Mouse (Mus musculus) heart, embryonic 11.5 days (tissue): ENCODE data around the gene Dab1. TPM values are rescaled to one million over a fixed set of nuclear protein-coding genes. Genes with fewer than 3 reads are reported as not detected.

ENCODE experiments used
- ATAC-seq: fragments of 200-750 bp; cut with Nextera tagmentation; replicated peaks from 2 replicates; pipeline ENCODE4 v1.8.0; 2017; ENCODE audit warnings: moderate library complexity; ENCODE audit not compliant: insufficient number of reproducible peaks, low FRiP score, low TSS enrichment
- H3K27ac ChIP-seq: fragments of 300-500 bp; sonication (generic); 2 replicates; pipeline ENCODE4 v1.5.1; 2014; ENCODE audit warnings: mild to moderate bottlenecking, low read depth, low read length
- H3K27me3 ChIP-seq: fragments of 300-500 bp; sonication (generic); 2 replicates; pipeline ENCODE4 v1.6.1; 2014; ENCODE audit warnings: mild to moderate bottlenecking, low read length, mixed read lengths; ENCODE audit not compliant: control insufficient read depth, insufficient read depth
- H3K36me3 ChIP-seq: fragments of 300-500 bp; sonication (generic); 2 replicates; pipeline ENCODE4 v1.6.1; 2014; ENCODE audit warnings: mild to moderate bottlenecking, low read length, moderate library complexity, mixed read lengths; ENCODE audit not compliant: control insufficient read depth, insufficient read depth
- H3K4me1 ChIP-seq: fragments of 300-500 bp; sonication (generic); 2 replicates; pipeline ENCODE4 v1.6.1; 2014; ENCODE audit warnings: low read length; ENCODE audit not compliant: control insufficient read depth, insufficient read depth
- H3K4me2 ChIP-seq: fragments of 300-500 bp; sonication (generic); 2 replicates; pipeline ENCODE4 v1.6.1; 2014; ENCODE audit warnings: mild to moderate bottlenecking, moderate library complexity
- H3K4me3 ChIP-seq: fragments of 300-500 bp; sonication (generic); 2 replicates; pipeline ENCODE4 v1.5.1; 2014; ENCODE audit warnings: low read depth, low read length
- H3K9ac ChIP-seq: fragments of 300-500 bp; sonication (generic); 2 replicates; pipeline ENCODE4 v1.6.1; 2014; ENCODE audit warnings: mild to moderate bottlenecking, low read depth, low read length, moderate library complexity
- H3K9me3 ChIP-seq: fragments of 300-500 bp; sonication (generic); replicated peaks from 2 replicates; pipeline ENCODE4 v1.6.1; 2016; ENCODE audit warnings: low read length; ENCODE audit not compliant: control insufficient read depth
- WGBS: fragments of 180-500 bp; shearing (Covaris S2); extraction: QIAGEN DNeasy Blood & Tissue Kit; methylation state at CpG from one replicate; pipeline ENCODE4 v1.1.7; 2014; ENCODE audit not compliant: insufficient replicate concordance; 5-methylcytosine and 5-hydroxymethylcytosine counted together
- polyA plus RNA-seq: library from polyadenylated mRNA; unstranded; fragments of >200 nt; fragmentation: Nextera tagmentation; extraction: Ambion mirVana; gene quantifications from 2 replicates; pipeline ENCODE4 v1.2.1, GENCODE M21; 2014

Dab1 gene
- polyA plus RNA-seq, 1 experiment from 2014 or later = 1.9 TPM

DNA sequence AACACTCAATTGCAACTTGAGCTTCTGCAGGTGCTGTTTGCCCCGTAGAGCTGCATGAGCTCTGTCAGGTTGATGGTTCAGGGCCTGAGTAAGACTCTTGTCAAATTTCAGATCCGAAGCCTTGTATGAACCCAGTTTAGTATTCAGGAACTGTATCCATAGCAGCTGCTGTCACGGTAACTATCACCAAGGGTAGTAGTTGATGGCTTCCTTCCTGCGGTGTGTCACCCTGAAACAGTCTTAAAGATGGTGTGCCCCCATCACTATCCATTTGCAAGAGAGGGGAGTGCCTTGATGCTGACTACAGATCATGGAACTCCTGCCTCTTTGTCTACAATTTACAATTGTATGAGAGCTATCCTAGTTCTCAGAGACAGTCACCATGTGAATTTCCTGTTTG, 87.3 kb downstream of the Dab1 start:
- H3K27ac ChIP-seq = no peak overlapping the region
- no peak overlapping the region for H3K4me2 ChIP-seq
- no peak overlapping the region for H3K9ac ChIP-seq
- 68% methylated on average over 4 of the region's 4 CpGs for WGBS
- no peaks in the 10 kb centered on the region for H3K4me1 ChIP-seq
- H3K27me3 ChIP-seq = no peaks in the 10 kb centered on the region
- no peak for ATAC-seq
- H3K36me3 ChIP-seq = no peaks in the 10 kb centered on the region
- H3K4me3 ChIP-seq = no peak overlapping the region
- no peaks in the 10 kb centered on the region for H3K9me3 ChIP-seq

DNA sequence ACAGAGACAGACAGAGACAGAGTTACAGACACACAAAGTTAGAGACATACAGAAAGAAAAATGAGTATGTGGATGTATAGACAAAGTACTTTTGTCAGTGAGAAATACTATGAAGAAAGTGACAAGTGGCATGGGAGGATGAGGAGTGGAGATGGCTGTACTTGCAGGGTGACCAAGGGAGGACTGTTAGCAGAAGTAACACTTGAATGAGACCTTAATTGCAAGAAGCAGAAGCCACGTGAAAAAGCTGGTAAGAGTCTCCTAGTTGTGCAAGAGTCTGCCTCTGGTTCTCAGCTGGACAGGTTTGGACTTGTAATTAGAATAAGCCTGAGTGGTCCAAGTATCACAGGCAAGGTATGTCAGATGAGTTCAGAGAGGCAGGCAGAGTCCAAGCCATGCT, 88.0 kb downstream of the Dab1 start:
- no peak overlapping the region for H3K27ac ChIP-seq
- no peaks in the 10 kb centered on the region for H3K36me3 ChIP-seq
- no peak overlapping the region for H3K9ac ChIP-seq
- 68% methylated on average over 1 of the region's 1 CpGs for WGBS
- no peak overlapping the region for H3K4me3 ChIP-seq
- H3K27me3 ChIP-seq = no peaks in the 10 kb centered on the region
- H3K9me3 ChIP-seq = no peaks in the 10 kb centered on the region
- no peak overlapping the region for H3K4me2 ChIP-seq
- no peaks in the 10 kb centered on the region for H3K4me1 ChIP-seq
- no peak for ATAC-seq

DNA sequence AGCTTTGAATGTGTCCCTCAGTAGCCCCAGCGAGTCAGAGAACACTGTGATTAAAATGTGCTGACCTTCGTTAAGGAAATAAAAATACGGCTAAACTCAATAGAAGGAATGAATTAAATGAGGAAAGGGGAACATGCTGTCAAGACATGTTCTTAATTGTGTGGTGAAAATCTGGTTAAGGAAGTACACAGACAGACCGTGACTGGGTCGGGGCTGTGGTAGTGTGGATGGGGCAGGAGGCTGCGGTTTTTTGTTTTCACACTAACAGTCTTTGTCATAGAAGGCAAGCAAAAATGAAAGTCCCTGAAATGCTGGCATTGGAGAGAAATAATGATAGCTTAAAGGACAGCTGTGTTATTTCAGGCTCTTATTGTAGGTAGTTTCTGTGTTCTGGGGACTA, 92.2 kb downstream of the Dab1 start:
- no peaks in the 10 kb centered on the region for H3K4me1 ChIP-seq
- no peak overlapping the region for H3K9ac ChIP-seq
- H3K9me3 ChIP-seq = no peaks in the 10 kb centered on the region
- H3K4me2 ChIP-seq = no peak overlapping the region
- no peak overlapping the region for H3K4me3 ChIP-seq
- H3K36me3 ChIP-seq = no peaks in the 10 kb centered on the region
- WGBS = 72% methylated on average over 6 of the region's 6 CpGs
- no peak overlapping the region for H3K27ac ChIP-seq
- ATAC-seq = no peak
- H3K27me3 ChIP-seq = no peaks in the 10 kb centered on the region

DNA sequence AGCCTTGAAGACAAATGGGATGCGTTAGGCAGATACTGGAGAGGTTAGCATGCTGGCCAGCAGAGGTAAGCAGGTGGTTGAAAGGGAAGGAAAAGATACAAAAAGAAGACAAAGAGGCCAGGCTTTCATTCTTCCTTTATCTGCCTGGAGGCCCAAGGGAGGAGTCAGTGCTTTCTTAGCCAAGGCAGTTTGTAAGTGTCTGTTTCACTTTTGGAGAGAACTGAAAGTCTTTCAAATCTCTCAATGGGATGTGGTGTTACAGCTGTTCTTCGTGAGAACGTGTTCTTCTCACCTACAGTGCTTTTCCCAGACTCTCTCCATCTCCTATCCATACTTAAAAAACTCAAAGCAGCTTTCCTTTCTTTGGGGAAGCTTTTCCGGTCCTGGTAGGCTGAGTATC, 94.8 kb downstream of the Dab1 start:
- 70% methylated on average over 4 of the region's 4 CpGs for WGBS
- no peak overlapping the region for H3K4me3 ChIP-seq
- no peak overlapping the region for H3K4me2 ChIP-seq

DNA sequence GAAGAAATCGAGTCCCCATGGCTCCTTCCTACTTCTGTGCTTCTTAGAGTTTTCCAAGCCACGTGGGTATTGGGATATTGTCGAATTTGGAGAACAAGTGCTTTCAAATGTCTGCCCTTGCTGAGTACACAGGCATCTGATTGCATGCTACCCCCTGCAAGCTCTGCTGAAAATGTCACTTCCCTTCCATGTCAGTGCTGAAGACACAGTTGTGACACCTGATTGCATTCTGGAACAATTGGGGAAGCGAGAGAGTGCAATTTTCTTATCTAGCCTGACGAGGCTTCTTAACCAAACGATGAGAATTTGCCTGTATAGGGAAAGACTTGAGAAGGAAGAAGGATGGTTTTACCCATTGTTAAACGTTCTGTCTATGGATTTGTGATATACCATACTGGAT, 95.8 kb downstream of the Dab1 start:
- no peak for ATAC-seq
- Histone ChIP-seq H3K27ac (no peak overlapping the region), H3K4me1 (no peaks in the 10 kb centered on the region), H3K9ac (no peak overlapping the region), H3K36me3 (no peaks in the 10 kb centered on the region), H3K4me3 (no peak overlapping the region), H3K9me3 (no peaks in the 10 kb centered on the region), H3K27me3 (no peaks in the 10 kb centered on the region), H3K4me2 (no peak overlapping the region)
- 61% methylated on average over 7 of the region's 7 CpGs for WGBS

More for the DNA sequence above, 94.8 kb downstream of the Dab1 start:
- Histone ChIP-seq H3K36me3 (no peaks in the 10 kb centered on the region), H3K27me3 (no peaks in the 10 kb centered on the region), H3K9ac (no peak overlapping the region), H3K4me1 (no peaks in the 10 kb centered on the region), H3K9me3 (no peaks in the 10 kb centered on the region), H3K27ac (no peak overlapping the region)
- ATAC-seq = no peak

DNA sequence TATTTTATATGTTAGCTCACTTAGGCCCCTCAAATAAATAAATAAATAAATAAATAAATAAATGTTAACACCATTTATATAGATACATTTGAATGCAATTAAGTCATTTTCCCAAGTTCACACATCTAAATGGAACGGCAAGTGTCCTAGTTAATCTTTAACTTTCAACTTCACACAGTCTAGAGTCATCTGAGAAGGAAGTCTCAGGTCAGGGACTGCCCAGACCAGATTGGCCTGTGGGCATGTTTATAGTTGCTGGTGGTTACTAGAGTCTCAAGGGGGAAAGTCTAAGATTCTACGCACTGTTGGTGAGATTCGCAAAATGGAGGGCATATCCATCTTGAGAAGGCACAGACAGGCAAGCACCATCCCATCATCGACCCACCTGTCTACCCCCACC, 96.4 kb downstream of the Dab1 start:
- H3K27ac ChIP-seq = no peak overlapping the region
- H3K4me1 ChIP-seq = no peaks in the 10 kb centered on the region
- H3K27me3 ChIP-seq = no peaks in the 10 kb centered on the region
- no peaks in the 10 kb centered on the region for H3K9me3 ChIP-seq
- no peak overlapping the region for H3K4me2 ChIP-seq
- H3K4me3 ChIP-seq = no peak overlapping the region
- no peak for ATAC-seq
- WGBS = 85% methylated on average over 4 of the region's 4 CpGs
- no peak overlapping the region for H3K9ac ChIP-seq
- no peaks in the 10 kb centered on the region for H3K36me3 ChIP-seq

DNA sequence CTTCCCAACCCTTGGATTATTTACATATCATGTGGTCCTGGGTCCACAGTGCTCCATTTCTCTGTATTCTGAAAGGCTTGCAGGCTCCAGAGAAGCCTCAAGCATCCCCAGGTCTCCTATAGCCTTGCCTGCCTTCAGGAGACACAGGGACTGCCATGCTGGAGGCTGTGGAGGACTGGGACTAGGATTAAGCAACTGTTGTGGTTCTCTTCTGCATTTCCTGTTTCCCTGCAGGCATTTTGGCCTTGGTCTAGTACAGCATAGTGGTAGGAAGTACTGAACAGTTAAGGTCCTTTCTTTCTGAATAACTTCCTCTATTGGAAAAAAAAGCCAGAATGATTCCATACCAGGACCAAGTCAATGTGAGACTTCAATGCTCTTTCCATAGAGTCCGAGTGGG, 103.6 kb downstream of the Dab1 start:
- H3K27ac ChIP-seq = no peak overlapping the region
- ATAC-seq = no peak
- no peaks in the 10 kb centered on the region for H3K36me3 ChIP-seq
- no peak overlapping the region for H3K4me3 ChIP-seq
- no peak overlapping the region for H3K4me2 ChIP-seq
- H3K9me3 ChIP-seq = no peaks in the 10 kb centered on the region
- H3K4me1 ChIP-seq = no peaks in the 10 kb centered on the region
- no peak overlapping the region for H3K9ac ChIP-seq
- H3K27me3 ChIP-seq = no peaks in the 10 kb centered on the region
- 71% methylated on average over 1 of the region's 1 CpGs for WGBS

DNA sequence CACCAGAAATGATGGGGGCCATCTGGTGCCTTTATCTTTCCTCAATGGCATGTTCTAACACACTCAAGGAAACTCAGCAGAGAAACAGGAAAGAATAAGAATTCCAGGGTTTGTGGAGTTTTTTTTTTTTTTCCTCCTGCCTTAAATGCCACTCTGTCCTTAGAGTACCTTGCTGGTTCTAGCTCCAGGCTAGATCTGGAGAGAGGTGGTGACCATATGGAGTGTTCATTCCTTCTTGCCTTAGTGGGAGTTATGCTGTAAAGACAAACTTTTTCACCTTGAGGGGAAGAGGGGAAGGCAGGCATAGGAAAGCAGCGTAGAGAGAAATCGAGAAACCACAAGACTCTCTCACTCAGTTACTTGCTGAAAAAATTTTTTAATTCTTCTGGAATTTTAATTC, 107.3 kb downstream of the Dab1 start:
- Histone ChIP-seq H3K36me3 (no peaks in the 10 kb centered on the region), H3K4me1 (no peaks in the 10 kb centered on the region), H3K27me3 (no peaks in the 10 kb centered on the region), H3K27ac (no peak overlapping the region), H3K9me3 (no peaks in the 10 kb centered on the region), H3K9ac (no peak overlapping the region), H3K4me2 (no peak overlapping the region), H3K4me3 (no peak overlapping the region)
- 81% methylated on average over 2 of the region's 2 CpGs for WGBS
- ATAC-seq = no peak

DNA sequence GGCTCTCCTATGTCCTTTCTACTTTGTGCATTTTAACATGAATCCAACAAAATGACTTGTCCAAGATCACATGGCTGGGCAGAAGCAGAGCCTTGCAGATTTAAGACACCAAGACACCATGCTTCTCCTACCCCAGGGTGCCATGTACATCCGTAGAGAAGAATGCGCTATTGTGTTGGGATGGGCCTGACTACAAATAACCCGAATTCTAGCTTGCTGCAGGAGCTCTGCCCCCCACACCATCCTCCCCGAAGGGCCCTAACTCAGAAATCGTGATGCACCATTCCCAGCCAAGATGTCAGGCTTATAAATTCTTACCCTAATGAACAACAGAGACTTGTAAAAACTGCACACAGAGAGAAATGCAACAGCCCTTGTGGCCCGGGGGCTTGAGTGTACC, 118.0 kb downstream of the Dab1 start:
- WGBS = 78% methylated on average over 6 of the region's 6 CpGs
- H3K9ac ChIP-seq = no peak overlapping the region
- H3K4me2 ChIP-seq = no peak overlapping the region
- H3K4me3 ChIP-seq = no peak overlapping the region
- no peak for ATAC-seq
- no peaks in the 10 kb centered on the region for H3K4me1 ChIP-seq
- H3K27me3 ChIP-seq = no peaks in the 10 kb centered on the region
- no peaks in the 10 kb centered on the region for H3K9me3 ChIP-seq
- no peaks in the 10 kb centered on the region for H3K36me3 ChIP-seq
- H3K27ac ChIP-seq = no peak overlapping the region
